Mouse (Mus musculus) C2C12 (cell line): ENCODE data around the gene Pak6. TPM values are rescaled to one million over a fixed set of nuclear protein-coding genes. Genes with fewer than 3 reads are reported as not detected.

Source experiments
- H3K27me3 ChIP-seq: one replicate; pipeline ENCODE4 v1.6.1; 2011; ENCODE audit not compliant: control insufficient read depth, insufficient read depth, insufficient read length
- H3K36me3 ChIP-seq: one replicate; pipeline ENCODE4 v1.6.1; 2011; ENCODE audit not compliant: control insufficient read depth, insufficient read depth
- H3K4me3 ChIP-seq: one replicate; pipeline ENCODE4 v1.5.1; 2011; ENCODE audit warnings: mild to moderate bottlenecking, control low read depth; ENCODE audit not compliant: poor library complexity, insufficient read depth, severe bottlenecking
- H3K79me2 ChIP-seq: one replicate; pipeline ENCODE4 v1.6.1; 2011; ENCODE audit not compliant: control insufficient read depth, insufficient read depth
- H3K79me3 ChIP-seq: one replicate; pipeline ENCODE4 v1.6.1; 2011; ENCODE audit warnings: low read depth, control low read depth
- H3ac ChIP-seq: one replicate; pipeline ENCODE3; 2011; ENCODE audit warnings: low read depth; ENCODE audit not compliant: control insufficient read depth, insufficient read length
- CEBPB ChIP-seq: IDR thresholded peaks from one replicate; pipeline ENCODE4 v1.6.1; 2011; ENCODE audit warnings: low read depth, mild to moderate bottlenecking, control low read depth, moderate library complexity
- CTCF ChIP-seq: IDR thresholded peaks from one replicate; pipeline ENCODE4 v1.5.1; 2011; ENCODE audit not compliant: control insufficient read depth, insufficient read depth, insufficient read length
- FOSL1 ChIP-seq: IDR thresholded peaks from one replicate; pipeline ENCODE4 v1.8.0; 2011; ENCODE audit warnings: mild to moderate bottlenecking, low read length; ENCODE audit not compliant: poor library complexity, insufficient read depth, severe bottlenecking
- MAX ChIP-seq: IDR thresholded peaks from one replicate; pipeline ENCODE4 v1.6.1; 2011; ENCODE audit warnings: mild to moderate bottlenecking, control low read depth
- MYOD1 ChIP-seq: IDR thresholded peaks from one replicate; pipeline ENCODE4 v1.6.1; 2011; ENCODE audit warnings: low read depth; ENCODE audit not compliant: control insufficient read depth, insufficient read length
- MYOG ChIP-seq: IDR thresholded peaks from one replicate; pipeline ENCODE4 v1.6.1; 2011; ENCODE audit not compliant: control insufficient read depth, insufficient read length; ENCODE audit errors: extremely low read depth
- USF1 ChIP-seq: IDR thresholded peaks from one replicate; pipeline ENCODE4 v1.6.1; 2011; ENCODE audit warnings: low read depth, mild to moderate bottlenecking, control low read depth, moderate library complexity
- long read RNA-seq, 2 experiments: library from polyadenylated mRNA; unstranded; transcript quantifications; one replicate each; pipeline ENCODE4 v2.0.0; 2019 to 2020
- polyA plus RNA-seq: library from polyadenylated mRNA; unstranded; fragments of >200 nt; fragmentation: generic; extraction: Trizol; gene quantifications from one replicate; pipeline ENCODE4 v1.2.1, GENCODE M21; 2012; ENCODE audit warnings: missing spikeins

Pak6 gene
- 0.13 TPM for polyA plus RNA-seq
- long read RNA-seq, experiment 1 = 0 reads
- long read RNA-seq, experiment 2 = 0 reads

DNA sequence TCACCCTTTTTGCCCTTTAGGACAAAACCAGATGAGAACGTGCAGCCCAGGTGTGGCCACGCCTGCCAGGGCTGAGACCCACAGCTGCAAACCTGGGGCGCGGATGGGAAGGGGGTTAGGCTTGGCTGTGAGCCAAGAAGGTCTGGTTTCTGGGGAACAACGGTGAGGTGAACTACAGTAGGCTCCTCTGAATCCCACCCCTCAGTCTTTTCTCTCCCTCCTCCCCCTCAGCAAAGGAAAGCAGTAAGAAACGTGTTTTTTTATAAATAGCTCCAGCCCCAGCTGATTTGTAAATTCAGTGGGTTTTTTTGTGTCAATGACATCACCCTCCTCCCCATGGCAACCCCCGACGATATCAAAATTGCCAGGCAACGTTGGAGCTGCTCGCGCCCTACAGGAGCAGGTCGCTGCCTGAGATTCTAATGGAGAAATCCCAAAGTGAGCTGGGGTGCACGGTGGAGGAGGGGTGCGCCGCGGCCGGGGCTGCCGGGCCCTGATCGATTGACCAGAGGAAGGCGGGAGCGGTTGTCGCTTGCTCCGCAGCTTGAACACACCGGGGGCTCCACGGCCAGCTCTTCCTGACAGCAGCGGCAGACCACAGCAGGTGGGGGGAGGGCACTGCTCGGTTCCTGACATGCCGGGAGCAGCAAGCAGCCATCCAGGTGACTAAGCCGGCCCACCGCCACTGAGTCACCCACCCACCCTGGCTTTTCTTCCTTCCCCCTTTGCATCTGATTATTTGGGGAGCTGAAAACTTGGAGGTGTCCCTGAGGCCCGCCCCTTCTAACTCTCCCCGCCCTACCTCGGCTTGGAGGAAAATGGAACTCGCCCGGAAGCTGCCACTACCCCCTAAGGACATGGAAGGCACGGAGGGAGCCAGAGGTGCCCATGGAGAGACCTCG lies at the start of gene Pak6:
Pak6 (plus strand) TSS at position 402 of the 902 bp plus-strand sequence.
- Histone ChIP-seq H3K4me3 (no peak within 1 kb of the TSS), H3K27me3 (no peaks in the 10 kb centered on the region)

DNA sequence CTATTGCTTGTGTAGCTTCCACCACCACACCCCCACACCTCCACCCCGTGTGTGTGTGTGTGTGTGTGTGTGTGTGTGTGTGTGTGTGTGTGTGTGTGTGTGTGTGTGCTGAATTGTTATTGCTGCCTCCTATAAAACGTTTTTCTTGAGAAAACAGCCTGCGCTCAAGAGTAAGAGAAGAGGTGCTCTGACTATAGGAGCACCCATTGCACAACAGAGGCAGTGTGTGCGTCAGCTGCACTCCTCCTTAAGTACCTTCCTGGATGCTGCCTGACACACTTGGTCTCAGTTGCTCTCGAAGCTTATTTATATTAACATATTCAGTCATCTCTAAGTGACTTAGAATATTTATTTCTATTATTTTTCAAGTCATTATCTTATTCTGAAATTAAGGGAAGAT lies 45.1 kb upstream of the Pak6 start:
- H3K36me3 ChIP-seq = peaks cover 79% of the 10 kb centered on the region

More for the DNA sequence above, at the start of gene Pak6:
- no peak within 1 kb of the TSS for H3ac ChIP-seq
- H3K79me2 ChIP-seq = no peaks in the 10 kb centered on the region
- TF ChIP-seq MYOD1 (no peak), FOSL1 (no peak), MYOG (no peak), USF1 (no peak), CEBPB (no peak), MAX (no peak), CTCF (no peak)
- no peaks in the 10 kb centered on the region for H3K36me3 ChIP-seq
- H3K79me3 ChIP-seq = no peaks in the 10 kb centered on the region

DNA sequence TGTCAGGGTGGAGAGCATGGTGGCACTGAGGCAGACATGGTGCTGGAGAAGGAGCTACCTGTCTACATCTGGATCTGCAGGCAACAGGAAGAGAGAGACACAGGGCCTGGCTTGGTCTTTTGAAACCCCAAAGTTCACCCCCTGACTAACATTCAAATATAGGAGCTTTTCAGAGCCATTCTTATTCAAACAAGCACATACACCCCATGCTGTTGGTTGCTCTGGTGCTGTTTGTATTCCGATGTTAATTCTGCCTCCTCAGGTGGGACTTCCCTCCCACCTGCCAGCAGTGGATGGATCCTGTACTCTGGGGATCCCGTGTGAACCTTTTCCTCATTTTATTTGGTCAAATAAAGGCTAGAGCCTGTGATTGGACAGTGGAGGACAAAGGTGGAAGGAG lies 43.0 kb upstream of the Pak6 start:
- TF ChIP-seq USF1 (no peak), CEBPB (no peak), FOSL1 (no peak), MYOG (no peak), MYOD1 (no peak), CTCF (no peak), MAX (no peak)

More for the DNA sequence above, 45.1 kb upstream of the Pak6 start:
- Histone ChIP-seq H3K4me3 (no peak overlapping the region), H3ac (no peak overlapping the region), H3K27me3 (no peaks in the 10 kb centered on the region), H3K79me3 (no peaks in the 10 kb centered on the region), H3K79me2 (no peaks in the 10 kb centered on the region)
- TF ChIP-seq MYOD1 (no peak), CTCF (no peak)

DNA sequence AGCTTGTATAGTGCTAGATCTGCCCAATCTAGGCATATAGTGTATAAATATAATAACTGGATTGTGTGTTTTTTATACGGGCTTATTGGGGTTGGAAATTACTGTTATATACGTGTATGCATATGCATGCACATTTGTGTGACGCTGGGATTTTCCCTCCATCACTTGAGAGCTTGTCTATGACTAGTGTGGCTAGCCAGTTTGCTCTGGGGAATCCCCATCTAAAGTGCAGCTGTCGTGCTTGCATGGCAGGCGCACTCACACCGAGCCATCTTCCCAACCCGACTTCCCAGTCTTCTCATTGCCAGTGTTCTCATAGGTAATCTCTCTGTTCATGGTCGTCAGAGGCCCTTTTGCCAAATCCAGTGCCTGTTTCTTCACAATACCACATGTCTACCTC lies 42.5 kb upstream of the Pak6 start:
- H3K27me3 ChIP-seq = no peaks in the 10 kb centered on the region
- H3K79me3 ChIP-seq = no peaks in the 10 kb centered on the region
- H3K4me3 ChIP-seq = no peak overlapping the region
- no peak overlapping the region for H3ac ChIP-seq
- TF ChIP-seq MYOG (no peak), MYOD1 (peak; percentile 12)
- peaks cover 78% of the 10 kb centered on the region for H3K36me3 ChIP-seq
- no peaks in the 10 kb centered on the region for H3K79me2 ChIP-seq

More for the DNA sequence above, 43.0 kb upstream of the Pak6 start:
- no peaks in the 10 kb centered on the region for H3K79me3 ChIP-seq
- H3K36me3 ChIP-seq = peaks cover 78% of the 10 kb centered on the region
- no peak overlapping the region for H3ac ChIP-seq
- H3K79me2 ChIP-seq = no peaks in the 10 kb centered on the region
- H3K27me3 ChIP-seq = no peaks in the 10 kb centered on the region
- H3K4me3 ChIP-seq = no peak overlapping the region

DNA sequence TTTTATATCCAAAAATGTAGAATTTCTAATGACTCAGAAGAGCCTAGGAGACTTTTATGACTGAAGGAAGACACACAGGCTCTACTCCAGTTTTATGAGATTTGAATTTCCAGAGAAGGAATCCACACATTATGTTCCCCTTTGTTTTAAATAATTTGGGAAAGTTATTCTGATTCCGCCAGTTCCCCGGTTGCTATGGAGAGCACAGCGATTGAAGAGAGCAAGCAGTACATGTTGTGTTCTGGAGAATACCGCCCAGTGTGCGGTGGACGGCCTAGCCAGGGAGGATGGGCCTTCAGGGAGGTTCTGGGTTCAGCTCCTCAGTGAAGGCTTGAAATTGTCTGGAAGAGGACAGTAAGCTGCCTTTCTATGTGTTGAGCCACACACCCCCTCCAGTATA lies 33.8 kb upstream of the Pak6 start:
- Histone ChIP-seq H3K4me3 (no peak overlapping the region), H3ac (no peak overlapping the region), H3K27me3 (no peaks in the 10 kb centered on the region), H3K79me3 (no peaks in the 10 kb centered on the region), H3K79me2 (no peaks in the 10 kb centered on the region), H3K36me3 (peaks cover 84% of the 10 kb centered on the region)
- TF ChIP-seq CTCF (no peak), FOSL1 (no peak), USF1 (no peak), MYOD1 (no peak), CEBPB (no peak), MAX (no peak), MYOG (no peak)

DNA sequence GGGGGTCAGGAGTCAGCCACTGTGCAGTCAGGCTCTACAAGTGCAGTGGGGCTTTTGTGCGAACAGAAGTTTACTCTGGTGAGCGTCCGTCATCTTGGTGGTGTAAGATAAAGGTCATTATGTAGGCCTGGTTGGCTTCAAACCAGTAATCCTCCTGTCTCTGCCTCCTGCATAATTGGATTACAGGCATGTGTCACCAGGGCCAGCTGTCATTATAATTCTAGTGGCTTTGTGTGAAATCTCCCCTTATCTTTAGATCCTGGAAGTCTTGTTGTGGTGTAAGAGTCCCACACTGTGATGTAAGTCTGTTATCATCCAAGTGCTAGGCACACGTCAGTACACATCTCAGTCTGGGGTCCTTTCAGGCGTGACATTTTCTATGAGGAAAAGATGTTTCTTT lies 29.7 kb upstream of the Pak6 start:
- TF ChIP-seq MYOG (no peak), CTCF (no peak), USF1 (no peak), MAX (no peak), CEBPB (no peak), MYOD1 (no peak), FOSL1 (no peak)
- no peaks in the 10 kb centered on the region for H3K79me3 ChIP-seq
- H3K79me2 ChIP-seq = no peaks in the 10 kb centered on the region
- no peak overlapping the region for H3ac ChIP-seq
- no peaks in the 10 kb centered on the region for H3K27me3 ChIP-seq
- peaks cover 80% of the 10 kb centered on the region for H3K36me3 ChIP-seq
- no peak overlapping the region for H3K4me3 ChIP-seq
